ENCODE assay signal across 16 mouse cellular contexts in genomic region chr3:8304784-8305183, GRCm38 (mm10).
DNase-seq lines count a peak whose midpoint lies in the region; ATAC-seq and TF ChIP-seq lines count a peak whose summit lies in the region.
"Had no signal": no experiment of that assay in that cellular context is flagged by ENCODE, and none has a peak within 500 bp of the region (broad histone marks: within the 10 kb centered on the region; RNA-seq: fewer than 3 reads in every experiment).

No protein-coding gene starts in this region.

- in situ Hi-C loops in ES-E14 (cut with MboI; ENCODE audit: low sequenced_read_pairs in 2 of 2, unreplicated experiment in 2 of 2), result no loop called here

- DNase-seq in cerebellum, adult 11-12 months, result peak; percentile 7
- no peak for DNase-seq in left cerebral cortex, adult 2 months (ENCODE audit: extremely low spot score in 1 of 2, low spot score in 2 of 2)
- no peak for DNase-seq in left cerebral cortex, adult 8-10 months (ENCODE audit: low spot score in 2 of 2)
- peak; percentile 50 for DNase-seq in ES-E14 (ENCODE audit: low read depth, low spot score)
- DNase-seq in cerebellum, adult 8-10 months, result peak; percentile 5
- no peak for DNase-seq in heart, adult 18-20 months
- no peak for DNase-seq in adrenal gland, postnatal 10 days
- DNase-seq: B cell, adult 2 months; lung, postnatal 4 days; thymus, postnatal 36 days had no signal

- peak; percentile 34 for TF ChIP-seq CTCF in left cerebral cortex, adult 2 months (IDR thresholded peaks at IDR 0.05)

- H3K27ac ChIP-seq in left cerebral cortex, adult 2 months, result no peak overlapping the region
- no peak overlapping the region for H3K27ac ChIP-seq in ES-E14 (ENCODE audit: insufficient read depth, low read depth, low read length, poor library complexity, severe bottlenecking)
- H3K27ac ChIP-seq: hindbrain, embryonic 13.5 days; limb, embryonic 10.5 days; liver, embryonic 15.5 days; midbrain, embryonic 12.5 days; stomach, embryonic 15.5 days had no signal

- no peak for ATAC-seq in cerebellum, adult (ENCODE audit: insufficient number of reproducible peaks, low FRiP score, low TSS enrichment)

- no peaks in the 10 kb centered on the region for H3K9me3 ChIP-seq in ES-E14 (ENCODE audit: control insufficient read depth, insufficient read depth, low read depth, low read length)
- H3K9me3 ChIP-seq: hindbrain, embryonic 13.5 days; limb, embryonic 10.5 days; liver, embryonic 15.5 days; midbrain, embryonic 12.5 days; stomach, embryonic 15.5 days had no signal

- no peaks in the 10 kb centered on the region for H3K36me3 ChIP-seq in ES-E14 (ENCODE audit: control insufficient read depth, insufficient read depth, low read length, poor library complexity, severe bottlenecking)
- H3K36me3 ChIP-seq: hindbrain, embryonic 13.5 days; limb, embryonic 10.5 days; liver, embryonic 15.5 days; midbrain, embryonic 12.5 days; stomach, embryonic 15.5 days had no signal

- H3K9ac ChIP-seq in ES-E14 (ENCODE audit: insufficient read depth, low read depth, low read length, poor library complexity, severe bottlenecking), result no peak overlapping the region
- H3K9ac ChIP-seq: hindbrain, embryonic 13.5 days; liver, embryonic 15.5 days; midbrain, embryonic 12.5 days; stomach, embryonic 15.5 days had no signal

- no peaks in the 10 kb centered on the region for H3K4me1 ChIP-seq in ES-E14 (ENCODE audit: control insufficient read depth in 2 of 2, insufficient read depth in 2 of 2, low read length in 2 of 2, poor library complexity in 1 of 2)
- H3K4me1 ChIP-seq: hindbrain, embryonic 13.5 days; limb, embryonic 10.5 days; liver, embryonic 15.5 days; midbrain, embryonic 12.5 days; stomach, embryonic 15.5 days had no signal

- intact Hi-C loops in left cerebral cortex, adult 2 months (cut with DNase I), result no loop called here

- no peak overlapping the region for H3K4me3 ChIP-seq in left cerebral cortex, adult 2 months
- no peak overlapping the region for H3K4me3 ChIP-seq in ES-E14 (ENCODE audit: insufficient read depth in 1 of 2, low read depth in 1 of 2, low read length in 2 of 2, poor library complexity in 1 of 2, severe bottlenecking in 1 of 2)
- H3K4me3 ChIP-seq: hindbrain, embryonic 13.5 days; limb, embryonic 10.5 days; liver, embryonic 15.5 days; midbrain, embryonic 12.5 days; stomach, embryonic 15.5 days had no signal

TF ChIP-seq in ES-E14, 5 proteins besides CTCF, POLR2A, EP300 and RAD21:
- TF ChIP-seq ZNF384 (IDR thresholded peaks at IDR 0.05; ENCODE audit: low read depth, low read length), result no peak
- peak; percentile 46; the same call in 1 of the 2 replicates for TF ChIP-seq ZC3H11A (IDR thresholded peaks at IDR 0.05; ENCODE audit: borderline replicate concordance, low read depth, low read length)

Comparison
In these comparisons a context has a peak if more than half of its experiments do, and no peak if none do; other contexts are left out.
1. DNase-seq: peak in cerebellum, adult 11-12 months (single experiment), ES-E14 (single experiment) and cerebellum, adult 8-10 months (single experiment); none in left cerebral cortex, adult 2 months (0 of 2), left cerebral cortex, adult 8-10 months (0 of 2), heart, adult 18-20 months (0 of 2) and adrenal gland, postnatal 10 days (single experiment).